8 mouse cellular contexts compared by ENCODE assay signal in genomic region chr11:107454546-107455462, GRCm38 (mm10). TPM values are rescaled to one million over a fixed set of nuclear protein-coding genes. Genes with fewer than 3 reads are reported as not detected.
A peak's percentile ranks its signal among the peaks of the same experiment; 100 is the strongest.
DNase-seq lines count a peak whose midpoint lies in the region; ATAC-seq and TF ChIP-seq lines count a peak whose summit lies in the region.

No protein-coding gene starts in this region.

- H3K4me2 ChIP-seq in lung, embryonic 16.5 days (ENCODE audit: low read depth, low read length): peak overlapping the region; percentile 24
- peak overlapping the region; percentile 51 for H3K4me2 ChIP-seq in intestine, postnatal 0 days (replicated peaks; ENCODE audit: low read depth)
- peak overlapping the region; percentile 34 for H3K4me2 ChIP-seq in stomach, embryonic 15.5 days

- no peak for TF ChIP-seq CTCF in gastrocnemius, adult 2 months (IDR thresholded peaks at IDR 0.05)
- TF ChIP-seq CTCF in intestine, postnatal 0 days (IDR thresholded peaks at IDR 0.05; ENCODE audit: low read depth): no peak

- no peak for DNase-seq in gastrocnemius, adult 2 months
- no peak for DNase-seq in gastrocnemius, postnatal 10 days
- DNase-seq in lung, postnatal 10 days: no peak
- no peak for DNase-seq in B cell, adult 2 months
- no peak for DNase-seq in left cerebral cortex, adult 11 months (ENCODE audit: low spot score)

- no peaks in the 10 kb centered on the region for H3K27me3 ChIP-seq in lung, embryonic 16.5 days (ENCODE audit: control insufficient read depth, insufficient read depth, low read depth, low read length)
- no peaks in the 10 kb centered on the region for H3K27me3 ChIP-seq in intestine, postnatal 0 days (replicated peaks; ENCODE audit: control insufficient read depth, insufficient read depth, low read length)
- no peaks in the 10 kb centered on the region for H3K27me3 ChIP-seq in stomach, embryonic 15.5 days (replicated peaks)

- peaks cover 14% of the 10 kb centered on the region for H3K4me1 ChIP-seq in lung, embryonic 16.5 days (replicated peaks; ENCODE audit: control insufficient read depth, insufficient read depth, low read length)
- H3K4me1 ChIP-seq in intestine, postnatal 0 days (replicated peaks; ENCODE audit: control insufficient read depth, insufficient read depth, low read length): no peaks in the 10 kb centered on the region
- H3K4me1 ChIP-seq in stomach, embryonic 15.5 days: 0 out of 2 replicates have a peak, but pooled peaks cover 9% of the 10 kb centered on the region

- peaks cover 3% of the 10 kb centered on the region; the same call in 1 of the 2 replicates for H3K36me3 ChIP-seq in lung, embryonic 16.5 days (ENCODE audit: control insufficient read depth, insufficient read depth, low read length)
- no peaks in the 10 kb centered on the region for H3K36me3 ChIP-seq in intestine, postnatal 0 days (ENCODE audit: control insufficient read depth, insufficient read depth)
- H3K36me3 ChIP-seq in stomach, embryonic 15.5 days: no peaks in the 10 kb centered on the region

- no peaks in the 10 kb centered on the region for H3K9me3 ChIP-seq in lung, embryonic 16.5 days (ENCODE audit: control insufficient read depth, low read length)
- no peaks in the 10 kb centered on the region for H3K9me3 ChIP-seq in intestine, postnatal 0 days (ENCODE audit: control insufficient read depth)
- H3K9me3 ChIP-seq in stomach, embryonic 15.5 days: no peaks in the 10 kb centered on the region

- H3K9ac ChIP-seq in lung, embryonic 16.5 days (ENCODE audit: low read length): no peak overlapping the region
- H3K9ac ChIP-seq in intestine, postnatal 0 days (ENCODE audit: low read depth, low read length): no peak overlapping the region
- no peak overlapping the region for H3K9ac ChIP-seq in stomach, embryonic 15.5 days

- H3K27ac ChIP-seq in gastrocnemius, adult 2 months: peak overlapping the region; percentile 31; the same call in 1 of the 2 replicates
- no peak overlapping the region for H3K27ac ChIP-seq in lung, embryonic 16.5 days (ENCODE audit: low read length)
- H3K27ac ChIP-seq in intestine, postnatal 0 days (ENCODE audit: low read depth, low read length): no peak overlapping the region
- H3K27ac ChIP-seq in stomach, embryonic 15.5 days: no peak overlapping the region

- intact Hi-C loops in gastrocnemius, adult 2 months (cut with DNase I): loop anchor here (5.0 kb wide), 1 partner anchor 38 kb away; no protein-coding TSS in a partner anchor

- ATAC-seq in lung, embryonic 16.5 days (ENCODE audit: low read depth): peak; percentile 72; the same call in 1 of the 2 replicates
- no peak for ATAC-seq in intestine, postnatal 0 days
- no peak for ATAC-seq in stomach, embryonic 15.5 days (ENCODE audit: insufficient read depth, low FRiP score, low read depth)

- no peak overlapping the region for H3K4me3 ChIP-seq in gastrocnemius, adult 2 months
- H3K4me3 ChIP-seq in lung, embryonic 16.5 days (ENCODE audit: low read length): peak overlapping the region; percentile 14; the same call in 1 of the 2 replicates
- no peak overlapping the region for H3K4me3 ChIP-seq in intestine, postnatal 0 days (ENCODE audit: low read depth, low read length)
- H3K4me3 ChIP-seq in stomach, embryonic 15.5 days (replicated peaks): peak overlapping the region; percentile 10; the same call in 1 of the 2 replicates

- 43% methylated on average over 19 of the region's 19 CpGs for WGBS in lung, embryonic 16.5 days
- WGBS in intestine, postnatal 0 days: 39% methylated on average over 17 of the region's 19 CpGs
- 38% methylated on average over 19 of the region's 19 CpGs for WGBS in stomach, embryonic 15.5 days

RNA-seq across cellular contexts. Expression of gene Pitpnc1, which starts 15.7 kb away (rescaled TPM):
- 100 to 1,000 TPM in 1 of 2 experiments, 10 to 100 TPM in 1; 59.4 to 114 TPM for total RNA-seq in gastrocnemius, adult 2 months (2021)
- 10 to 100 TPM; 53.2 to 54.7 TPM for total RNA-seq in gastrocnemius, postnatal 10 days (2021)
- polyA plus RNA-seq in lung, embryonic 16.5 days (2015; fragmentation: Nextera tagmentation; extraction: Ambion mirVana): 16.2 and 16.8 TPM in 2 replicates
- polyA plus RNA-seq in intestine, postnatal 0 days (2015; fragmentation: Nextera tagmentation; extraction: Ambion mirVana): 4.4 and 4.8 TPM in 2 replicates
- polyA plus RNA-seq in stomach, embryonic 15.5 days (2015; fragmentation: Nextera tagmentation; extraction: Ambion mirVana): 14.0 and 15.2 TPM in 2 replicates

RNA-seq across cellular contexts. Expression of gene Psmd12, which starts 24.5 kb away (rescaled TPM):
- total RNA-seq in gastrocnemius, adult 2 months (2021): 100 to 1,000 TPM; 105 to 106 TPM
- total RNA-seq in gastrocnemius, postnatal 10 days (2021): 100 to 1,000 TPM; 103 to 108 TPM
- polyA plus RNA-seq in lung, embryonic 16.5 days (2015; fragmentation: Nextera tagmentation; extraction: Ambion mirVana): 152 and 157 TPM in 2 replicates
- 89.4 and 95.2 TPM in 2 replicates for polyA plus RNA-seq in intestine, postnatal 0 days (2015; fragmentation: Nextera tagmentation; extraction: Ambion mirVana)
- 160 and 174 TPM in 2 replicates for polyA plus RNA-seq in stomach, embryonic 15.5 days (2015; fragmentation: Nextera tagmentation; extraction: Ambion mirVana)

Comparison
In these comparisons a context has a peak if more than half of its experiments do, and no peak if none do; other contexts are left out.
1. H3K4me3 ChIP-seq: peak in lung, embryonic 16.5 days (single experiment) and stomach, embryonic 15.5 days (single experiment); none in gastrocnemius, adult 2 months (single experiment) and intestine, postnatal 0 days (single experiment).
2. Peak in every context shown above with its lines, with median percentiles within 50 percentile points of each other: H3K4me2 ChIP-seq.